Mouse (Mus musculus) G1E (cell line): ENCODE measurements at regions not wholly inside any gene's neighbourhood (a gene's known extent, or its start where the extent isn't known, plus 50 kb on each side); places are given as distances from the start of the nearest gene placed in this dataset.

ENCODE experiments used
- CTCF ChIP-seq: IDR thresholded peaks from 2 replicates; pipeline ENCODE4 v1.5.1; 2012; ENCODE audit warnings: low read depth, low read length, inconsistent platforms, mixed read lengths
- GATA1 ChIP-seq: IDR thresholded peaks from 2 replicates; pipeline ENCODE4 v1.6.1; 2012; ENCODE audit warnings: borderline replicate concordance, low read length, inconsistent platforms, mixed read lengths
- GATA2 ChIP-seq: IDR thresholded peaks from 2 replicates; pipeline ENCODE4 v1.6.1; 2012; ENCODE audit warnings: low read depth, low read length, inconsistent platforms, borderline replicate concordance
- POLR2AphosphoS5 ChIP-seq: IDR thresholded peaks from 2 replicates; pipeline ENCODE4 v1.6.1; 2012; ENCODE audit warnings: low read depth, low read length, inconsistent platforms; ENCODE audit not compliant: insufficient replicate concordance
- TAL1 ChIP-seq: conservative IDR thresholded peaks from 2 replicates; pipeline ENCODE4 v1.6.1; 2012; ENCODE audit warnings: low read depth, low read length, inconsistent platforms, mixed read lengths

- TF ChIP-seq CTCF = no peak
- TF ChIP-seq GATA2 = no peak
- TF ChIP-seq GATA1 = no peak
- TF ChIP-seq POLR2AphosphoS5 = no peak
- TF ChIP-seq TAL1 = no peak
These were observed 281.8 kb downstream of the Mef2c start for GRCm38 (mm10) chr13:83785643-83786042.
